Mouse (Mus musculus) CH12.LX (cell line): Measurements from ENCODE around the gene Rdh9.

Experiments used
- CTCF ChIP-seq, 2 experiments: IDR thresholded peaks in 1 of 2; conservative IDR thresholded peaks in 1 of 2; 2 replicates each; pipeline ENCODE4 v1.5.1; 2011 to 2012; ENCODE audit warnings: low read depth in 2 of 2, low read length in 2 of 2, improper control_type of control experiment in 1 of 2, inconsistent platforms in 1 of 2, mild to moderate bottlenecking in 1 of 2, moderate library complexity in 1 of 2
- E2F4 ChIP-seq: IDR thresholded peaks from 2 replicates; pipeline ENCODE4 v1.6.1; 2011; ENCODE audit warnings: low read depth, low read length, improper control_type of control experiment; ENCODE audit not compliant: insufficient replicate concordance
- TBP ChIP-seq: conservative IDR thresholded peaks from 2 replicates; pipeline ENCODE4 v1.6.1; 2011; ENCODE audit warnings: low read depth, low read length, improper control_type of control experiment

DNA sequence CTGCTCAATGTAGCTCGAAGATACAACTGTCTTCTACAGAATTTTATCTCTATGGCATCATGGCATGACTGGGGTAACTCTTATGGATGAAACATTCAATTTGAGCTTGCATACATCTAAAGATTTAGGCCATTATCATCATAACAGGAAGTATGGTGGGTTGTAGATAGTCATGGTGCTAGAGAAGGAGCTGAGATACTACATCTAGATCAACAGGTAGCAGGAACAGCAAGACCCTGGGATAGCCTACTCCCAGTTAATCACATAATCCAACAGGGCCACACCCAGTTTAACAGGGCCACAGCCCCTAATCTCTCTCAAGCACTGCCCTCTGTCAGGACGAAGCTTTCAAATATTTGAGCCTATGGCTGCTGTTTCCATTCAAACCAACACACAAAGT is 64.6 kb downstream of the Rdh9 start:
- TF ChIP-seq E2F4: no peak
- TF ChIP-seq TBP: no peak
- no peak for TF ChIP-seq CTCF (conservative IDR thresholded peaks at IDR 0.05 in 1 of 2, IDR thresholded peaks at IDR 0.05 in 1 of 2; ENCODE audit: low read depth in 2 of 2, low read length in 2 of 2)
